ENCODE assay signal across 22 mouse cellular contexts in genomic region chr12:3278880-3279339, GRCm38 (mm10). TPM values are rescaled to one million over a fixed set of nuclear protein-coding genes. Genes with fewer than 3 reads are reported as not detected.
DNase-seq lines count a peak whose midpoint lies in the region; ATAC-seq lines count a peak whose summit lies in the region.
"Had no signal": no experiment of that assay in that cellular context is flagged by ENCODE, and none has a peak within 500 bp of the region (broad histone marks: within the 10 kb centered on the region; RNA-seq: fewer than 3 reads in every experiment).

No protein-coding gene starts in this region.

- H3K9ac ChIP-seq in kidney, embryonic 15.5 days, result no peak overlapping the region
- H3K9ac ChIP-seq: limb, embryonic 12.5 days; midbrain, embryonic 15.5 days had no signal

- H3K27me3 ChIP-seq in kidney, embryonic 15.5 days, result no peaks in the 10 kb centered on the region
- H3K27me3 ChIP-seq: CH12.LX; limb, embryonic 12.5 days; midbrain, embryonic 15.5 days had no signal

- 78% methylated on average over 2 of the region's 2 CpGs for WGBS in kidney, embryonic 15.5 days

- H3K9me3 ChIP-seq in kidney, embryonic 15.5 days (replicated peaks), result no peaks in the 10 kb centered on the region
- H3K9me3 ChIP-seq: limb, embryonic 12.5 days; midbrain, embryonic 15.5 days had no signal

- H3K36me3 ChIP-seq in kidney, embryonic 15.5 days, result no peaks in the 10 kb centered on the region
- H3K36me3 ChIP-seq: limb, embryonic 12.5 days; midbrain, embryonic 15.5 days had no signal

- H3K27ac ChIP-seq in kidney, embryonic 15.5 days, result no peak overlapping the region
- H3K27ac ChIP-seq: gastrocnemius, adult 2 months; hindbrain, postnatal 0 days; limb, embryonic 12.5 days; midbrain, embryonic 15.5 days; stomach, postnatal 0 days had no signal

- no peak overlapping the region for H3K4me2 ChIP-seq in kidney, embryonic 15.5 days
- H3K4me2 ChIP-seq: limb, embryonic 12.5 days; midbrain, embryonic 15.5 days had no signal

- no peak overlapping the region for H3K4me3 ChIP-seq in kidney, embryonic 15.5 days (replicated peaks)
- H3K4me3 ChIP-seq: gastrocnemius, adult 2 months; limb, embryonic 12.5 days; midbrain, embryonic 15.5 days; myocyte had no signal

- DNase-seq in 416B (ENCODE audit: low read depth), result peak; percentile 41
- DNase-seq in CD4-positive helper T cell, adult 2 months (ENCODE audit: low read depth, low spot score), result peak; percentile 34
- no peak for DNase-seq in layer of hippocampus, postnatal 25 days (ENCODE audit: extremely low spot score in 1 of 2, low spot score in 1 of 2)
- DNase-seq in urinary bladder, postnatal 14 days (ENCODE audit: low spot score), result no peak
- DNase-seq: adrenal gland, adult 2 months; cerebellum, adult 2 months; cerebellum, postnatal 36 days; gastrocnemius, adult 2 months; heart, adult 18-20 months; heart, postnatal 4 days; kidney, adult 2 months; kidney, postnatal 36 days; layer of hippocampus, adult 9-11 months had no signal

- H3K4me1 ChIP-seq in kidney, embryonic 15.5 days, result no peaks in the 10 kb centered on the region
- H3K4me1 ChIP-seq: limb, embryonic 12.5 days; midbrain, embryonic 15.5 days had no signal

- ATAC-seq in common myeloid progenitor, adult 5-6 weeks (replicated peaks; ENCODE audit: low read depth, poor library complexity, severe bottlenecking), result peak; percentile 42; the same call in 1 of the 2 replicates
- ATAC-seq in megakaryocyte-erythroid progenitor cell, adult 5-6 weeks (replicated peaks; ENCODE audit: low FRiP score, low TSS enrichment, poor library complexity, severe bottlenecking), result peak; percentile 68
- ATAC-seq in kidney, embryonic 15.5 days (replicated peaks; ENCODE audit: low FRiP score), result no peak
- ATAC-seq: hindbrain, postnatal 0 days; midbrain, embryonic 15.5 days had no signal

RNA-seq across cellular contexts. Expression of gene Rab10, which starts 30.9 kb away (rescaled TPM):
- total RNA-seq in common myeloid progenitor, adult 5-6 weeks (2017), result 138 and 146 TPM in 2 replicates
- 71.0 and 79.4 TPM in 2 replicates for total RNA-seq in megakaryocyte-erythroid progenitor cell, adult 5-6 weeks (2014; fragmentation: Nextera tagmentation)
- total RNA-seq in megakaryocyte-erythroid progenitor cell, adult 5-6 weeks (2017), result 114 and 151 TPM in 2 replicates
- 100 to 1,000 TPM; 164 to 173 TPM for total RNA-seq in layer of hippocampus, postnatal 25 days (2021)
- polyA plus RNA-seq in kidney, embryonic 15.5 days (2015; fragmentation: Nextera tagmentation; extraction: Ambion mirVana), result 75.5 and 75.7 TPM in 2 replicates

Comparison
In these comparisons a context has a peak if more than half of its experiments do, and no peak if none do; other contexts are left out.
1. DNase-seq: peak in 416B (single experiment) and CD4-positive helper T cell, adult 2 months (single experiment); none in layer of hippocampus, postnatal 25 days (0 of 2) and urinary bladder, postnatal 14 days (single experiment).